Mouse (Mus musculus) embryo, embryonic 11.5 days (tissue): ENCODE data around the gene Kifc3.
"Not testable (repeated sequence)": the region's sequence is repeated elsewhere in the genome, so short reads cannot be mapped to it uniquely, and the experiment has no call there.

Experiments
- DNase-seq: peaks from one replicate; pipeline ENCODE4 v3.0.0-alpha.2; 2012; ENCODE audit warnings: low read depth, low spot score

Kifc3 gene

DNA sequence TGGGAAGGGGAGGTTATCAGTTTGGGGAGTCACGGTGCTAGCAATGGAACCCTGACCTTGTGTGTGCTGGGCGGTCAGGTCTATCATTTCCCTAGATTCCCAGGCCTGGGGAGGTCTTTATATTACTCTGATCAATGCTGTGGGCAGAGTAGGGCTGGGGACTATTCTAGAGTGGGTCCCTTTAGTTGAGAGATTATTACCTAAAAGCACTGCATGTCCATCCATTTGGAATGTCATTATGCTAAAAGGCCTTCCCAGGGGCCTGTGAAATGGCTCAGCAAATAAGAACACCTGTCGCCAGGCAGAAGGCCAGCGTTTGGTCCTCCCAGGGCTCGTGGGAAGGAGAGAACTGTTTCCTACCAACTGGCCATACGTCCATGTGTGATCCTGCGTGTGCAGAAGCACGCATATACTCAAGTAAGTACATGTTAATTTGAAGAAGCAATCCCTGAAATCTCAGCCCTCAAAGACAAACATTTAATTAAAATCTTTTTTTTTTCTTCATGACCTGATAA lies 499 bp downstream of the Kifc3 start:
- no peak for DNase-seq

DNA sequence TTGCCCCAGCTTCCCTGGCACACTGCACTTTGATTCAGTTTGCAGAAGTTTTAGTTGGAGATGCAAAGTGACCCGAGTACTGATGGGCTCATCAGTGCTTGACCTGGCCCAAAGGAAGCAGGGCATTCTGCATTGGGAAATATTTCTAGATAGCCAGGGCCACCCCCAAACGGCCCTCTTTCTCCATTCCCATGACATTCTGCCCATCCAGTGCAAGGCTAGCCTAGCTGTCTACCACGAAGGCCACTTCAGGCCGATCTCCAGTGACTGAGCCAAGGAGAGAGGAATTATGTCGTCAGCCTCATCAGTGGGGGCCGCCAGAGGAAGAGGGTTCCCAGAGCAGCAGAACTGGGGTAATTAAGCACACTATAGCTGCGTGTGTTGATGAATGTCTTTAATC lies 1.1 kb downstream of the Kifc3 start:
- DNase-seq, result no peak

DNA sequence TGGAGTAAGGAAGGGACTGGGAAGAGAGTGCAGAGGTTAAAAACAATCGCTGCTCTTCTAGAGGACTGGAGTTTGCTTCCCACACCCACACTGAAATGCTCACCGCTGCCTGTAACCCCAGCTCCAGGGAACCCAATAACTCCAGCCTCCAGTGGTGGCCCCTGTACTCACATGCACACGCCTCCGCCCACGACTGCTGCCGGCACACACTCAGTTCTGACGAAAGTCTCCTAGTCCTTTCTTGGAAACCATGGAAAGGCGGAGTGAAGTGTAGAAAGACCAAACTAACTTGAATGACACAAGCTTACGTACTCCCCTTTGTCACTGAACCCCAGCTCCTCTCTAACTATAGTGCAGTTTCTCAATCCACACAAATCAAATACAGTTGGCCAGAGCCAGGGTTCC lies 2.6 kb downstream of the Kifc3 start:
- no peak for DNase-seq

DNA sequence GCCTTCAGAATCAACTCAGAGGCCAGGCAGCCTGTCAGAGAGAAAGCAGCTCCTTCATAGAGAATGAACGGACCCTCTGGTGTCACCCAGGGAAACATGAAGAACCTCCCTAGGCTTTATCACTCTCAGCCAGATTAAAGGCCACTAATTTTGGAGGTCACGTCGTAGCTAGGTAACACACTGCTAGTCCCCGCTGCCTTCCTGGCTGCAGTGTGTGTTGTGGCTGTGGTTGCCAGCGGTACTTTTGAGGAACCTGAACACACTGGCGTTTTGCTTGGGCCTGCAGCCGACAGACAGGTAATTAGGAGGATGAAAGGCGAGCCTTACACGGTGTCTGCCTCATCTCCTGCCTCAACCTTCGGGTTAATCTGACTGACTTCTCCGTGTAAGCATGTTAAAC lies 6.9 kb downstream of the Kifc3 start:
- no peak for DNase-seq

DNA sequence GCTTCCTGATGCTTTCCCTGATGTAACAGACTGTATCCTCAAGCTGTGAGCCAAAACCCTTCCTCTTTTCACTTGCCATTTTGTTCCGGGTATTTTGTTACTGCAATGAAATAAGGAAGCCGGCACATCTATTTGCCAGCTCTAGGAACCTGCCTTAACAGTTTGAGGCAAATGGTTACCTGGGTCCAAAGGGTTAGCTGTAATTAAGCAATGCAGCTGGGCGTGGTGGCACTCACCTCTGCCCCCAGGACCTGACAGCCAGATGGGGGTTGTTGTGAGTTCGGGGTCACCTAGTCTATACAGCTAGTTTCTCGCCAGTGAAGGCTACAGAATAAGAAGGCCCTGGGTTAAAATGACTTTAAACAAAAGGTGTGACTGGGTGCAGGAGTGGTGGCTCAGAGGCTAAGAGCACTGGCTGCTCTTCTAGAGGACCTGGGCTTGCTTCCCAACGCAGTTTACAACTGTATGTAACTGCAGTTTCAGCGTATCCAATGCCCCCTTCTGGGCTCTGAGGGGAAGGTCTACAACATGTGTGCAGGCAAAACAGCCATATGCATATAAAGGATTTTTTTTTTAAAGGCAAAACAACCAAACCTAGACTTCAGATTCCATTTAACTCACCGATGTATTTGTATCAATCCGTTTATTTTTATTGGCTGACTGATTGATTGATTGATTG lies 11.0 kb downstream of the Kifc3 start:
- no peak for DNase-seq

DNA sequence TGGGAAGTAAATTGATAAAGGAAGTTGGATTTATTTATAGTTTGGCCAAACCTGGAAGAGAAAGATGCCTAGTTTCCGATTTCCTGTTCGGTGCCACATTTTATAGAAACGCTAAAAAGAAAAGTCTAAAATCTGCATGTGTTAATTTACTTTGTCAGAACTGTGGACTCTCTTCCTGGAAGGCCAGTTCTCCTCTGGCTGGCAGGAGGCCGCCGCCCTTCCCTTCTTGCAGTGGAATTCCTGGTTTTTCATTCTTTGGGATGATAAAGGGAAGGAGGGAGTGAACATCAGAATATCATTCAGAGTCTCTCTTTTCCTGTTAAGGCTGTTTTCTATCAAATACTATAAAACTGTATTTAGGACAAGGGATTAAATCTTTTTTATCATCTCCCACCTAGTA lies 15.0 kb downstream of the Kifc3 start:
- no peak for DNase-seq

DNA sequence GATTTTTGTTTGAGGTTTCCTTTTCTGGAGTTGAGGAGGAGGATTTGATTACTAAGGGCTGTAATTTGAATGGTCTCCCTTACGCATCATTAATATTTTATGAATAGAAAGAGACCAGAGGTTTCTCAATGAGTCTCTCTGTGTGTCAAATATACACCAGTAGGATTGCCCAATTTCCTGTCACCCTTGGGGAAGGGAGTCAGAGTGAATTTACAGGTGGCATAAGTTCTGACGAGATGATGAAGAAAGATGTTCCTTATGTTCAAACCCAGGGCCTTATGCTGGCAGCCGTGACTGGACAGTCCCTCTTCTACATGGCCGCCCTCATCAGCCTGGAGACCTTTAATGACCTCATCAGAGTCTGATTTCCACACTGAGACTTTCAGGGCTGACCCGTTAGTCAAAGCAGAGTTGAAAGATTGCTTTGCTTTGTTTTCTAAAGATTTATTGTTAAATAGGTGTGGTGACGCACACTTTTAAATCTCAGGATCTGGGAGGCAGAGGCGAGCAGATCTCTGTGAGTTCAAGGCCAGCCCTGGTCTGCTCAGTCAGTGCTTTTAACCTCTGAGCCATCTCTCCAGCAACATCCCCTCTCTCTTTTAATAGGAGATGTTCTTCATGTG lies 16.6 kb downstream of the Kifc3 start:
- no peak for DNase-seq

DNA sequence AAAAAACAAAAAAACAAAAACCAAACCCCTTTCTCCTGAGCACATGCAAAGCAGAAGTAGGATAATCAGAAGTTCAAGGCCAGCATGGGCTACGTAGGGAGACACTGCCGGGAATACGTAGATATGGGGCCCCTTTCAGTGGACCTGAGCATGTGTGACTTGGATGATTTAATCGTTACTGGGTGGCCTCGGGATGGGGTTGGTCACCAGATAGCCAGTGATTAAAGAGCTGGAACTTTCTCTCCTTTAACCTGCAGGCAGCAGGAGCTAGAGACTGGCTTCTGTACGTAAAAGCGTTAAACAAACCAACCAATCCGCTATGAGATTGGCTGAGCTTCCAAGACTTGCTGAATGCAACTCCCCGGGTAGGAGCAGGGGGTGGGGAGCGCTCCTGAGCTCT lies 17.5 kb downstream of the Kifc3 start:
- DNase-seq, result no peak

DNA sequence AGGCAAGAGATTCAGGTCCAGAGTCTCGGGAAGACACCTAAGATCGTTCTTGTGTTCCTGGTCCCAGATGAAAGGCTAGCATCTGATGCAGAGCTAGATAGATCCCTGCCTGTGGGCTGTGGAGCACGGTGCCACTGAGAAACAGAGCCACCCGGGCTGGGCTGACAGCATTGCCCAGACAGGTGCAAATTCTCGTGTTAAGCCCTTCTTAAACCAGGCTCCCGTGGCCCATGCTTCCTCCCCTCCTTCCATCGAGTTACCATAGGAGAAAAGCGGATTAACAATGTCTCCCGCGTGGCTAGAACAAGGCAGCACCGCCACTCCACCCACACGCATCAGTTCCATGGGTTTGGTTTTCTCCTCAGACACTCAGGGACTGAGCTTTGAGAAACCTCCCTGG lies 18.4 kb downstream of the Kifc3 start:
- no peak for DNase-seq

DNA sequence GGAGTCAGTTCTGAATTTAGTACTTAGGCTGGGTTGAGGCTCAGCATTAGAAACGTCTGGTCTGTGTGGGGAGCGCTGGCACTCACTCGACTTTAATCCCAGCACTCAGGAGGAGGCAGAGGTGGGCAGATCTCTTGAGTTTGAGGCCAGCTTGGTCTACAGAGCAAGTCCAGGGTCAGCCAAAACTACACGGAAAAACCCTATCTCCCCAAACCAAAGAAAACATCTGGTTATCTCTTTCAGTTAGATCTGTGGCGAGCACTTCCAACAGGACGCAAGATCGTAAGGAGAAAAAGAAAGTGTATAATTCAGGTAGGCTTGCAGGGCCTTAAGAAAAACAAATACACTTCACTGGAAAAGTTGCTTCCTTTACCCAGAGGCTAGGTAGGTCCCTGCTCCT lies 20.8 kb downstream of the Kifc3 start:
- no peak for DNase-seq

DNA sequence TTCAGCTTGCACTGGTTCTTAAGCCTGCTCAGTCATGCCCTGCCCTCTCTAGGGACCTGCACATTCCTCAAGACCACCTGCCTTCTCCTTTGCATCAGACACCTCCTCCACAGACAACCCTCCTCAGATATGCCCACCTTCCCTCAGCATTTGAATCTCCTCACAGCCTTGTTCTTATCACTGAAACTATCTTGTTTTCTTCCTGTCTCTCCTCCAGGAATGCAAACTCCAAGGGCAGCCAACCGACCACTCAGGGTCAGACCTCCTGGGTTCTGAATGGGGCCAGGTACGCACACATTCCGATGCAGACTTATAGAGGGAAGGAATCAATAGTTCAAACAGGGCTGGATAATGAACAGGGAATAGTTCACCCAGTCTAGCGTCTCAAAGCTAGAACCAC lies 24.4 kb downstream of the Kifc3 start:
- DNase-seq, result no peak

DNA sequence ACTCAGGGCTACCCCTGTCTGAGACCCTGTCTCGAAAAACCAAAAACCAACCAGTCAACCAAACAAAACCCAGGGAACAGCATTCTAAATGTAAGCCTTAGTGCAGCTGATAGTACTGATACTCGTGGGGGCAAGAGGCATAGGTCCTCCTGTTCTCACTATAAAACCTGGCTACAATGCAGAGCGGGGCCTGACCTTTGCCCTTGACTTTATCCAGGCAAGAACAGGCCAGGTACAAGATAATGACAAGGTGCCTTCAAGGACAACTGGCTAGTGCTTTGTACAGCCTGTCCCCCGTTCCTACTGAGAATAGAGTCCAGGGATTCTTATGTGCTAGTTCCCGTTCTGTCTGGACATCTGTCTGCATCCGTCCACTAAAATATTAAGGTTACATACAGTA lies 25.6 kb downstream of the Kifc3 start:
- DNase-seq, result no peak

DNA sequence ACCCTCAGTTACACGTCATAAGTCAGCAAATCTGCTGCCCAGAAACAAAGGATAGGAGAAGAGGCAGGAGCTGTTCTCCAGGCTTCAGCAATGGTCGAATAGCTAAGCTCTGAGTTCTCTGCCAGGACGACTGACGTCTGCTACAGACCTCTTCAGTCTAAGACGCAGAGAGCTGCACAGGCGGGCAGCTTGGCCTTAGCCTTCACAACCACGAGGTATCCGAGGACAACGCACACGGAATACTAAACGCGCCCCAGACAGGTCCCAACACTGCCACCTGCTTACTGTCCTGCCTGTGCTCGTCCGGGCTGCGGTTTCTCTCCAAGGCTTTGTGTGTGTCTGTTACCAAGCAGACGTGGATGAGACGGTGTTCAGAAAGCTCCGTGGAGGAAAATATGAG lies 26.8 kb downstream of the Kifc3 start:
- no peak for DNase-seq

DNA sequence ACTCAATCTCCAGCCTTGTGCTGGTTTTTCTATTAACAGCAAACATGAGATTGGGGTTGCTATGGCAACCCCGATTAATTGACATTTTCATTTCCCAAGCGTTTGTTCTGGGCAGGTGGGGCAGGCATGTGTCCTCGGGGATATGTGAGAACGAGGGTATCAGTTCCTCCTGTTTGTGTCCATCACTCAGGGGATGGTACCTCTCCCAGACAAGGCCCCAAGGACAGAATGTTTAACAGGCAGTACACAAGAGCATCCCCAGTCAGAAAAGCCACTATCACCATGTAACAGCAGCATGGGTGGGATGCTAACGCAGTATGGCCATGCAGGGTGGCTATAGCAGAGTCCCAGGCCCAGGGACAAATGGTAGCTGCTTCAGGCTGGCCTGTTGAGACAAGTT lies 27.3 kb downstream of the Kifc3 start:
- DNase-seq, result no peak

DNA sequence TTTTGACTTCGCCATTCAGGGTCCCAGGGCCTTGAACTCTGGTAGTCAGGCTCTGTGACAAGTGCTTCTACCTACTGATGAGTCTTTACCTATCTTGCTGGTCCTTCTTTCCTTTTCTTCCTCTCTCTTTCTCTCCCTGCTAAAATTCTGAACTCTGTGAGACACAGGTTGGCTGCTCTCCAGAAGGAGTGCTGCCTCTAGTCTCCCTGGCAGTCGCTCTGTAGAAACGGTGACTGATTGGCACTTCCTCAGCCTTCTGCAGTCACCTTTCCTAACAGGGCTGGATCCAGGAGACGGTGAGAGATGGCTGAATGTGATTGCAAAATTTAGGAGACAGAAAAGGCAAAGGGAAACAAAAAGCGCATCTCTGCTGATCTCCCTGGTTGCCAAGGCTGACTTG lies 30.2 kb downstream of the Kifc3 start:
- DNase-seq, result no peak

DNA sequence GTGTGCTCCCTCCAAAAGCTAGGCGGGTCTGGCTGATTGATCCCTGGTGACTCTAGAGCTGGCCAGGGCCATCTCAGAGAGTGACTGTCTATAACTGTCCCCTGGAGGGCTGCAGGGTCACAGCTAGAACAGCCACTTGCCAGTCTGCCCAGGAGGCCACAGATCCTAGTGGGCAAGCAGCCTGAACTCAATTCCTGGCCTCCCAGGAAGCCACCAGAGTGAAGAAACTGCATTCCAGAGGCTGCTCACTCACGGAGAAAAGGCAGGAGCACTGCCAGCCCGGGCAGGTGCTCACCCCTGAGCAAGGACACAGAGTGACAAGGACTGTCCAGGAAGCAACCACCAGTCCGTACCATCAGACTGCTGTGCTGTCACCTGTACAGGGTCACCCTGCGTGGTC lies 34.9 kb downstream of the Kifc3 start:
- no peak for DNase-seq

DNA sequence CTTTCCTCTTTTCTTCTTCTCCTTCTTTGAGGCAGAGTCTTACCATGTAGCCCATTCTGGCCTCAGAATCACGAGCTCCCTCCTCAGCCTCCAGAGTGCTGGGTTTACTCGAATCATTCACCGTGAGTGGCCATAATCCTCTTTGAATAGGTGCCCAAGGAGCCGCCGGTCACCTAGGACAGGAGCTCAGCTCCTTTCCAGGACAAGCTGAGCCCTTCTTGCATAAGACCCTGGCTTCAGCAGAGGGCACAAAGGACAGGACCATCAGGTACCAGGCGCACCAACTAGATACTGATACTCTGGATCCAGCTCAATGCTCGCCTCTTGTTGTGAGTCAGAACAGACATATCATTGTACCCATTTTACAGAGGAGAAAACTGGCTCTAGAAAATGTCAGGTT lies 36.2 kb downstream of the Kifc3 start:
- no peak for DNase-seq

DNA sequence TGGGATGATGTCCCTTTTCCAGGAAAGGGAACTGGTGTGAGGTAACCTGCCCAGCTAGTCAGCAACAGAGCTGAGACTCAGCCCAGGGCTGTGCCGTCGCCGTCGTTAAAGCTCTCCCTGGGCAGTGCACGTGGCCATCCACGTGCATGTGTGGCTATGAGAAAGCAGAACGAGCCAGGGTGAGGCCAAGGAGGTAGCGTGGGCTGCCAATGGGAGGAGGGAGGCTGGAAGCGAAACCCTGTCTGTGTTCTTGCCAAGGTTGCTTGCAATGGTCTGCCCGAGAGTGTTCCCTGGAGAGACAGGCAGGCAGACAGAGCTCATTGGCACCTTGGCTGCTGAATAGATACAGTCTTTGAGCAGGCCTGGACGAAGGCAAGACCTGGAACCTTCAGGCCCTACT lies 36.7 kb downstream of the Kifc3 start:
- no peak for DNase-seq

DNA sequence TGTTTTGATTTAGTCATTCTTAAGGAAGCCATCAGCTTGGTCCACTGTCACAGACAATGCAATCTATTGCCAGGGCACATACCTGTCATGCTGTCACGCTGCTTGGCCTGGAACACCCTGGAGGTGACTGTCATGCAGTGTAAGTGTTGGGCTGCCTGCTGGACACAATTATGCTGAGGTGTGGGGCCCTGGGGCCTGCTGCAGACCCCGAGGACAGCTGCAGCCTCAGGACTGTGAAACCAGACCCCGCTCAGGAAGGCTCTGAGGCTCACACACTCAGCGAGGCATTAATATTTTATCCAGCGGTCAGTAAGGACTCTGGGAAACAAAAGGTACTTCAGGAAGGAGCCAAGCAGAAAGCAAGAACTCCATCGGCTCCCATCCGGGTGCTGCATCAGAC lies 38.1 kb downstream of the Kifc3 start:
- no peak for DNase-seq

DNA sequence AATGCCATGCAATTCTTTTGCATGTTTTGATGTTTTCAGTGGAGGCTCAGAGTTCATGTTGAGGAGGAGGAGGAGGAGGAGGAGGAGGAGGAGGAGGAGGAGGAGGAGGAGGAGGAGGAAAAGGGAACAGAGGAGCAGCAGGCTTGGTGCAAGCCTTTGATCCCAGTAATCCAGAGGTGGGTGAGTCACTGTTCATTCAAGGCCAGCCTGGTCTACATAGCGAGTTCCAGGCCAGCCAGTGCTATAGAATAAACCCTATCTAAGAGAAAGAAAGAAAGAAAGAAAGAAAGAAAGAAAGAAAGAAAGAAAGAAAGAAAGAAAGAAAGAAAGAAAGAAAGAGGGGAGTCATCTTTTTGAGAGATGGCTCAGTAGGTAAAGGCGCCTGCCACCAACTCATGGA lies 38.6 kb downstream of the Kifc3 start:
- not testable (repeated sequence) for DNase-seq

DNA sequence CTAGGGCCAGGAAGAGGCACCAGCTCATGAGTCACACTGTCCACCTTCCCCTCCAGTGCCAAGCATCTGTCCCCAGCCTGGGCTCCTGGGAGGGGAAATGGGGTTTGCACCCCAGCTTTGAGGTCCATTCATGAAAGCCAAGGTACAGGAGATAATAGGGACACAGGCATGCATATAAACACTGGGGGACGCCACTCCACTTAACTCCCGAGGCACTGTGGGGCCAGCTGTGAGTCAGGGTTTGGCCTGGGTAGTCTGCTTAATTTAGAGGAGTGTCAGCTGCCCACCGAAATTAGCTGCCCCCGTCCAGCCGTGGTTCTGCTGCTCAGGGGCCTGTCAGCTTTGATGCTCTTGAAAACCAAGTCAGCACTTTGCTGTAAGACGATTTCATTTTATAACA lies 39.8 kb downstream of the Kifc3 start:
- DNase-seq, result no peak

DNA sequence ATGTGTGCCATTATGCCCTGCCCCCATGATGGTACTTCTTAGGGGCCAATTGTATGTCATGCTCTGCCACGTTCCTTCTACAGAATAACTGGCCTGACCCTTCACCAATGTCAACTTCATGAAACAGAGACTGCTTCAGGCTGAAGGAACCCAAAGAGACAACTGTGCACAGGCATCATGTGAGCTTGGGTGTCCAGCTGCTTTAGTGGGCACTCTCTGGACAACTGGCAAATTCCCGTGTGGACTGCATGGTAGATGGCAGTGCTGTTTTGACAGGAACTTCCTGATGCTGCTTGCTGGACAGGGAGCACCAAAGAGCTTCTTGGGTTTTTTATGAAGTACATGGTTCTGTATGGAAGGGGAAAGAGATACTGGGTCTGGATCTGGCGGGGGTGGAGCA lies 43.3 kb downstream of the Kifc3 start:
- DNase-seq, result no peak

DNA sequence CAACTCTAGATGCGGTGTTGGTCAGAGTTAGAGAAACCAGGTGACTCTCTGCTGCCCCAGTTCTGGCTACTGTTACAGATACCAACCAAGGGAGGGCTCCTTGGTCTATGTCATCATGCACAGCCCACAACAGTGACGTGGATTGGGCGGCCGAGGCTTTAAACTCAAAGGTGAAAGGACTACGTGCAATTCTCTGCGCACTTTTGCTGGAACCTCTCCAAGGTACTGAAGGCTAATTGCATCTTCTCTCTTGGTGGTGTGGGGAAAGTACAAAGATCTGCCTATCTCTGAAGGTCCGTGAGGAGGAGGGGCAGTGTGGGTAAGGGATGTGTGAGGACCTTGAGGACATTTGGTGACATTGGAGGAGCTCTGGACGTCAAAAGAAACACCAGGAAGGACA lies 44.0 kb downstream of the Kifc3 start:
- DNase-seq, result no peak

DNA sequence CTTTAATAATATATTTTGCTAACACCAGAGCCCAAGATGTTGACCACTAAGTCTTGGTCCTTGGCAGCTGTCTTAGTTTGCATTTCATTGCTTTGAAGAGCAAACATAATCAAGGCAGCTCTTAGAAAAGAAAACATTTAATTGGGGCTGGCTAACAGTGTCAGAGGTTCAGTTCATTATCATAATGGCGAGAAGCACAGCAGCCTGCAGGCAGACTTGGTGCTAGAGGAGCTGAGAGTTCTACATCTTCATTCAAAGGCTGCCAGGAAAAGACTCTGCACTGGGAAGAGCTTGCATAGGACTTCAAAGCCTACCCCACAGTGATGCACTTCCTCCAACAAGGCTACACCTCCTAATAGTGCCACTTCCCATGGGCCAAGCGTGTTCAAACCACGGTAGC lies 45.5 kb downstream of the Kifc3 start:
- no peak for DNase-seq
